Mouse (Mus musculus): ENCODE results near the gene Atp8a2.

- TF ChIP-seq CTCF (IDR thresholded peaks at IDR 0.05), result no peak
- no peak for TF ChIP-seq EP300 (IDR thresholded peaks at IDR 0.05)
These were observed 564.9 kb downstream of the Atp8a2 start for GRCm38 (mm10) chr14:59632067-59632466.

Measured in lung, postnatal 0 days (tissue).